Mouse (Mus musculus) adrenal gland (tissue): ENCODE data around the gene Ap3b2.
"Not testable (repeated sequence)": the region's sequence is repeated elsewhere in the genome, so short reads cannot be mapped to it uniquely, and the experiment has no call there.

Source experiments
- intact Hi-C: fragments of 180-260 bp; cut with DNase I; formaldehyde crosslinking; loops from one replicate; pipeline ENCODE4 v1.15.1; 2025

The Ap3b2 gene

DNA sequence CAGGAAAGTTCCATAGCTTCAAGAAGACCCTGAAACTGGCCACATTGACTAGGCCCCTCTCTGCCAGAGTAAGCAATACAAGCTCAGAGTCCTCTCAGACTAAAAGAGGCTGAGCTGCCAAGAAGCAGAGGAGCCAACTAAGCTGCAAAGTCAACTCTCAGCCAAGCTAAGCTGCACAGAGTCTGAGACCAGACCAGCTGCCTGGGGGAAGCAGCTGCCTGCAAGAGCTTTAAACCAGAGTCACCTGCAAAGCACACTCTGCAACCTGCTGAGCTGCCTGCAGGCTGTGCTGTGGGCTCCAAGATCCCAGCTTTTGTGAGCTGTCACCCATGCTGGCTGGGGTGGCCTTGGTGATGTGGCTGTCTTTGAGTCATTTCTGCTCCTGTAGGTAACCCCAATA is 15.5 kb downstream of the Ap3b2 start:
- intact Hi-C loops, result not testable (repeated sequence)

GRCm38 (mm10) chr7:81476833-81477232 is 16.9 kb downstream of the Ap3b2 start:
- intact Hi-C loops, result no loop called here

DNA sequence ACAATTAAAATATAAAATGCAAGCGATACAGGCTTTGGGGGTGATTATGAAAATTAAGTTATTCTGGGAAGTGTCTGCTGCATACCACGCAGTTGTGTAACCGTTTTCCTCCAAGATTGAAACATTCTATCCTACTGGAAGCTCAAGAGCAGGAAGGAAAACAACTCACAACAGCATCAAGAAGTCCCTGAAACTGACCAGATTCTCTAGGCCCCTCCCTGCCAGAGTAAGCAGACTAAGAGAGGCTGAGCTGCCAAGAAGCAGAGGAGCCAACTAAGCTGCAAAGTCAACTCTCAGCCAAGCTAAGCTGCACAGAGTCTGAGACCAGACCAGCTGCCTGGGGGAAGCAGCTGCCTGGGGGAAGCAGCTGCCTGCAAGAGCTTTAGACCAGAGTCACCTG is 18.5 kb downstream of the Ap3b2 start:
- intact Hi-C loops, result no loop called here

- intact Hi-C loops, result no loop called here
These were observed 28.7 kb downstream of the Ap3b2 start for GRCm38 (mm10) chr7:81464906-81465450.

DNA sequence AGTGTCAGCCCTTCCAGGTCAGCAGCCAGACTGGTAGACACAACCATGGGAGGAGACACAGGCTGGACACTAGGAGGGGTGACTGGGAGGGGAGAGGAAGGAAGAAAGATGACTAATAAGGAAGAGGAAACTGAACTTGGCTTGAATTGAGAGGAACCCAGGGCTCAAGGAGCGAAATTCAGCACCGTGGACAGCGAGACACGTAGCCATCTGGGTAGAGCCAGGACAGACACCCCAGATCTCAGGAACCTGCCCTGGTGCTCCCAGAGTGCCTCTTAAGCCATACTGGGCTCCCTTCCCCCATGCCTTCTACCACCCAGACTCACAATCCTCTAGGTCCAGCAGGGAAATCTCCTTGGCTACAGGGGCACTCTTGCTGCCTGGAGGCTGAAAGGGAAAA is 29.6 kb downstream of the Ap3b2 start:
- intact Hi-C loops, result no loop called here

- intact Hi-C loops, result no loop called here
These were observed 30.9 kb downstream of the Ap3b2 start for GRCm38 (mm10) chr7:81462815-81463214.

- intact Hi-C loops, result loop anchor here (5.0 to 10.0 kb wide), 2 partner anchors 117 to 290 kb away; partner anchors contain the start of gene Whamm
These were observed 38.5 kb downstream of the Ap3b2 start, which contains the start of gene Cpeb1 for GRCm38 (mm10) chr7:81455155-81455651. Gene Cpeb1 (minus strand): TSS chr7:81455465.

GRCm38 (mm10) chr7:81454331-81455039 is 39.2 kb downstream of the Ap3b2 start:
- intact Hi-C loops, result loop anchor here (5.0 to 10.0 kb wide), 2 partner anchors 118 to 290 kb away; partner anchors contain the start of gene Whamm

DNA sequence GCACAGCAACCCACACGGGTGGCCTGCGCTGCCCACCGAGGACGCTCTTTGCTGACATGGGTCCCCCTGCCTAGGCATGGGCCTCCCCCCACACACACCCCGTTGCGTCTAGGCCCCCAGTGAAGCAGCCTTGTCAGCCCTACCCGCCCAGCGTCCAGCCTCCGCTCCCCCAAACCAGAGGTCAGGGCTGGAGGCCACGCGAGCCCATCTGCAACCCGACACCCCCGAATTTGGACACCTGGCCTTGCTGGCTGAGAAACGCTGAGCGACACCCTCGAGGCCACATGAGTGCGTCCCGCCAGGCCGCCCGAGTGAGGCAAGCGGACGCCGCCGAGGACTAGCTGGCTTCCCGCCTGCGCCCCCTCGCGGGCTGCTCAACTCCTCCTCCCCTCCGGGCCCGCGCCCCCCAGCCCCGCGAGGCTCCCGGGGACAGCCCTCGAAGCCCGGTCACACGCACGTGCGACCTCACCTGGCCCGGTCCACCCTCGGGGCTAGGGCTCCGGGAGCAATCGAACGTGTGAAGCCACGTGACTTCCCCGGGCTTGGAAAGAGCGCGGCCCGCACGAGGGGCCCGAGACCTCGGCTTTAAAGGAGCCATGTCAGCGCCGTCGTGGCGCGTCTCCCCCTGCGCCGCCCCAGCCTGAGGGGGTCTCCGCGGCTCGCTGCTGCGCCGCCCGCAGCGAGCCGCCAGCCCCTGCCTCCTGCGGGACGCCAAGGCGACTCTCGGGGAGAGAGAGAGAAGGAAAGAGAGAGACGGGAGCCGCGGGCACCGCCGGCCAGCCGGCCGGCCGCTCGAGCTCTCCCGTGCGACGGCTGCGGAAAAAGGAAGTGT is 40.1 kb downstream of the Ap3b2 start:
- intact Hi-C loops, result loop anchor here (10.0 kb wide), 1 partner anchor 291 kb away; no protein-coding TSS in a partner anchor

GRCm38 (mm10) chr7:81452971-81453441 is 40.7 kb downstream of the Ap3b2 start:
- intact Hi-C loops, result loop anchor here (10.0 kb wide), 1 partner anchor 292 kb away; no protein-coding TSS in a partner anchor
